Mouse (Mus musculus) layer of hippocampus, postnatal 36 days (tissue): ENCODE measurements around the gene Aff3. TPM values are rescaled to one million over a fixed set of nuclear protein-coding genes. Genes with fewer than 3 reads are reported as not detected.
A peak's percentile ranks its signal among the peaks of the same experiment; 100 is the strongest.

Experiments
- DNase-seq, 2 experiments: peaks; one replicate each; pipeline ENCODE4 v3.0.0; 2022
- total RNA-seq, 2 experiments: library from RNA; stranded (reverse); gene quantifications; 2 replicates each; pipeline ENCODE4 v1.2.3; 2021

The Aff3 gene
- total RNA-seq, 2 experiments from 2014 or later, result 99.4 to 119 TPM

GRCm38 (mm10) chr1:38654981-38655540 lies 9.7 kb downstream of the Aff3 start:
- DNase-seq, result no peak

- DNase-seq, result no peak
These were observed 14.7 kb downstream of the Aff3 start for GRCm38 (mm10) chr1:38650031-38650430.

- DNase-seq, result no peak
These were observed 15.6 kb downstream of the Aff3 start for GRCm38 (mm10) chr1:38649174-38649573.

DNA sequence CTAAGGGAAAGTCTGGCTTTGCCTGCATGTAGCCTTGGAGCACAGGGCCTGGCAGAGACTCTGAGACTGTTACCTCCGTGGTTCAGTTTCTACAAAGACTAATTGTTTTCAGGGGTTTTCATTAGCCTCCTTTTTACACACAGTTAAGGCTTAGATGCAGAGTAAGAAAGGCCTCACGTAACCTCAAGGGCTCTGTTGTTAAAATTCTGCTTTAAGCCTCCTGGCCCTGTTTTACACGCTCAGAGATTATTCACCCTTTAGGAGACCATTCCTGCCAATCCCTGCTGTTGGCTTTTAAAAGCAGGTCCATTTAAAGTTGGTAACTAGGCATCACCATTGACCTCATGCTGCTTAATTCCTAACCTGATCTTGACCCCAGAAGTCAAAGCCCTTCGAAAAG lies 22.5 kb downstream of the Aff3 start:
- no peak for DNase-seq

DNA sequence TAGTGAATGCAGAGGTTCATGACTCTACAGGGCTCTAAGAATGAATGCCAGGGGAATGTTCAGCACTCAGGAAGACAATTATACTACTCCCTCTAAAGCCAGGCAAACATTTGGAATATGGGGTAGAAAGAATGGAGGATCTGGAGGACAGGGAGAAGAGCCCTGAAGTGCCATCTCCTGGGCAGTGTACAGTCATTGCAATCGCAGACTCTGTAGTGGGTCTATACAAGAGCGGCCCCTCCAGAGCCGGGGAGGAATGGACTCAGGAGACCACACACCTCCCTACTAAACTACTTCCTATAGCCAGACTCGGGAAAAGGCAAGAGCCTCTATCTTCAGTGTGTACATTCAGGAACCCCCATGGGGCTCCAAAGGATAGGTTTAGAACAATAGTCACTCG lies 25.1 kb downstream of the Aff3 start:
- DNase-seq, result no peak

DNA sequence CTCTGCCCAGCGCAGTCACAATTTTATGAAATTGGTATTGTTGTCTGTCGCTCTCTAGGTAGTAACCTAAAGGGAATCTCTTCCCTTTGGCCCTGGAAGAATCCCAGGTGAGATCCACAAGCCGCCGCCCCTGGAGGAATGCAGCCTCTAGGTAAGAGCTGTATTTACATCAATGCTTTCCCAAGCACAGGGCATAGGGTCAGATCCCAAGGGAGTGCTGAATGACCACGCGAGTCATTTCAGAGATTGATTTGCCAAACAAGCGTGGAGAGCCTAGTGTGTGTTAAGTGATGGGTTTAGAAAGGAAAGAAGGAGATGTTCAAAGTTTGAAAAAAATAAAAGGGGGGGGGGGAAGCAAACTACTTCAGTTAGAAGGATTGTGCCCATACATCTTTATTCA lies 29.2 kb downstream of the Aff3 start:
- DNase-seq, result no peak

- DNase-seq, result no peak
These were observed 30.7 kb downstream of the Aff3 start for GRCm38 (mm10) chr1:38634081-38634480.

GRCm38 (mm10) chr1:38632461-38633180 lies 32.1 kb downstream of the Aff3 start:
- peak; percentile 15 to 16 for DNase-seq

DNA sequence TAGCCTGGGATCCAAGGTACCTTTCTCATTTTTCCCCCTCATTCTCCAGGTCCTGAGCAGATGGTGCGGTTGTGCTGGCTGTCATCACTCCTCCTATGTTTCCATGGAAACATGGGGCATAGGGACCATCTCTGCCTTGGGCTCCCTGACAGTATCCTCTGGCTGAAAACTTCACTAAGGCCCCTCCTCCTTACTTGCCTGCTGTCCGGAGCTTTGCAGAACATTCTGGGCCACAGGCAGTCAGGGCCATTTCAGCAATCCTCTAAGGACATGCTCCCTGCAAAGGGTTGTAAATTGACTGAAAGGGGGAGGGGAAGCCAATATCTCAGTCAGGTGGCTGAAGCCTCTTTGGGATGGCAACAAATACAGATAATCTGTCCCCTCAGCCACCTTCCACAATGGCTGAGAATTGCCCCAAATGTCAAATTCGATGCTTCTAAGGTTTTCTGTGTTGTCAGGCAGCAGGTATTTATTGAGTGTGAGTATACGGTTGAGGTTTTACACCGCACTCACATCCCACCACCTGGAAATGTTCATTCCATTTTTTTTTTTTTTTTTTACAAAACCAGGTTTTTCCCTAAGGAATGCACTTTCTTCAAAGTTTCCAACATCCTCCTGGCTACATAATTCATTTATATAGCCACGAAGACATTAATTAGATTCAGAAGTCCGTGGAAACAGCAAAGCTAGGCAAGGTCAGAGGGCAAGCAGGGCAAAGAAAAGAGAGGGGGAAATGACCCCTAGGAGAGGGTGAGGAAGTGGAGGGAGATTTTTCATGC lies 33.1 kb downstream of the Aff3 start:
- DNase-seq, result no peak

DNA sequence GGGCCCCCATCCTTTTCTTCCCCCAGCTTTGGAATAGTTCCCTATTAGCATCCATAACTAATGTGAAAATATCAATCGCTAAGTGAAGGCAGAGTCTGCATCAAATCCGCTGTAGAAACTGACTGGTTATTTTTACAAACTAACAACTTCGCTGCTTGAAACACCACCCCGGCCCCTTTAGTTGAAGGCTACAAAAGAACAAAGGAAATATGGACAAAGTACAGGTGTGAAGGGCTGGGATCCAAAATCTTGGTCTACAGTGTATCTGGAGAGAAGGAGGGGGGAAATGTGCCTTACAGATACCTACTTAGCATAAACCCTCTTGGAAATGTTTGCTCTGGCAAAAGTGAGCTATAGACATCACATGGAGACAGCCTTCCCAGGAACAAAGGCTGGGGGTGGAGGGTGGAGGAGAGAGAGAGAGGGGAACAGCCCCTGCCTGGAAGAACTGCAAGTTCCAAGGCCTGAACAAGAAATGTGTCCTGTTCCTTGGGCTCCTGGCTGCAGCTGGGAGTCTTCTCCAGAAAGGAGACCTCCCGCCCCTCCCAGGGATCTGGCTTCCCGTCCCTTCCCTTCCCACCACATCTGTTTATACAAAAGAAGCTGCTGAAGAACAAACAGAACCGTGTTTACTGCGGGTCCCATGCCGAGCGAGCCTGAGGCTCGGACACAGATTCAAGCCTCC lies 35.7 kb downstream of the Aff3 start:
- peak in 1 of 2 experiments; percentile 20 for DNase-seq

DNA sequence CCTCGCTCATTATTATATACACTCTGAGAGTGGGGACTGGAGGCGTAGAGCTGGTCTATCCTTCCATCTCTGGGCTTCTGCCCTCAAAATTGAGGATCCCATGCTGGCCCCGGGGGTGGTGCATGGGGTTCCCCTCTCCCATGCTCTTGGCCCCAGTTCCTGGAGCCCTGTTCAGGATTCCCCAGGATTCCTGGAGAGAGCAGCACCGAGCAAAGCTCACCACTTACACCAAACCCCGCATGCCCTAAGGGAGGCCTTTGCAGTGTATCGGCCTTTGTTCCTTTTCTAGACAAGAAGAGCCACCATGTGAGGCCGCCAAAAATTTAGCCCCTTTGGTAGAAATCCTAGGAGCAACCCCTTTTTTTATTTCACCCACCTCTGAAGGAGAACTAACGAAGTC lies 36.3 kb downstream of the Aff3 start:
- peak; percentile 35 to 41 for DNase-seq

DNA sequence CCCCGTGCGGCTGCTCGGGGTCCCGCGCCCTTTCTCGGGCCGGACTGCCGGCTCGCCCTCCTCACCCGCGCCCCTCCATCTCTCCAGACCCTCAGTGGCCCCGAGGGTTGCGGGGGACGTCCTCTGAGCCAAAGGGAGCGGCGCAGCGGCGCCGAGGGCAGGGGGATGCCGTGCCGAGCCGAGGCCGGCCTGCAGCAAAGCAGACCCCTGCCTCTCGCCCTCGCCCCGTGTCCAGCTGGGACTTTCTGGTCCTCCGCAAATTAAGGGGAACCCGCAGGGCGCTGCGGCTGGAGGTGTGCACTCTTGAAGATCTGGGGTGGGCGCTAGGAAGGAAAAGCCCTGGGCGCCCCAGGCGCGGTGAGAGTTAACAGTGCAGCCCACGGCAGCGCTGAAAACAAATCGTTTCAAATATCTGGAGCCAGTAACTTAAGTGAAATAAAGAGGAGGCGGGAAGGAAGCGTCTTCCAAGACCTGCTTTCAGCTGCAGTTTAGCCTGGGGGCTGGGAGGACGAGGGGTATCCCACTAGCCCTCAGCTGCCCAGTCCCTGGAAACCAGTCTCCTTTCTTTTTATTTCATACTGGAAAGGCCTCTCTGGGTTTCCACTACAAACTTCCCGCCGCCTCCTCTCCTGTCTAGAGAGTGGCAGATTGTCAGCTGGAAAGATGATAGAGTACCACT lies 36.9 kb downstream of the Aff3 start:
- DNase-seq, result peak; percentile 45

DNA sequence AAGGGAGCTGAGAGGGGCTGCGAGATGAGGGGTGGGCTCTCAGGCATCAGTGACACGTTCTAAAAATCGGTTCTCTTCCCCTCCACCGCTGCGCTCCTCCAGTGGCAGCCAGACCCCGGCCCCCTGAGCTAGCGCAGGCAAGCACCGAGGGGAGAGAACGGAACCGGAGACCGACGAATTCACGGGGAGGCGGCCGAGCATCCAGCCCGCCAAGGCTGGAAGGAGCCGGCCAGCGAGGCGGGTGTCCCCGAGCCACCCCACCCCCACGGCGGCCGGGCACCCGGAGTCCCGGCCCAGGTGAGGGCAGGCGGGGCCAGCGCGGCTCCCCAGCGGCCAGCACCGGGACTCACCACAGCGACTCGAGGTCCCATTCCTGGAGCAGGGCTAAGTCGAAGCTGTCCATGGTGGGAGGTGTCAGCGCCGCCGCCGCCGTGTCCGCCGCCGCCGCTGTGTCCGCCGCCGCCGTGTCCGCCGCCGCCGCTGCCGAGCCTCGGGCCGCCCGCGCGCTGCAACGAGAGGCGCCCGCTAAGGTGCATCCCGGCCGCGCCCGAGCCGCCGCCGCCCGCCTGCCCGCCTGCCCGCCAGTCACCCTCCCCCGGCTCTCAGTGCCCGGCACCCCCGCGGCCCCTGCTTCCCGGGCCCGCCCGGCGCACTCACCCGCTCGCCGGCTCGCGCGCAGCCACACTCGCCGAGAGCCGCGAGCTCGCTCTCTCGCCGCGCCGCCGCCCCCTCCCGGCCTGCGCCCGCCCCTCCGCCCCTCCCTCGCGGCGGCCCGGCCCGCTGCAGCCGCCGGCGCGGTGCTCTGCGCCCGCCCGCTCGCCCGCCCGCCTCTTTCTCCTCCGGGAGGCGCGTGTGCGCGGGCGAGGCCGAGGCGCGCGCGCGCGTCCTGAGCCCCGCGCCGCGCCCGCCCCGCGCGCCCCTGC lies 37.8 kb downstream of the Aff3 start:
- DNase-seq, result peak; percentile 47 to 53

DNA sequence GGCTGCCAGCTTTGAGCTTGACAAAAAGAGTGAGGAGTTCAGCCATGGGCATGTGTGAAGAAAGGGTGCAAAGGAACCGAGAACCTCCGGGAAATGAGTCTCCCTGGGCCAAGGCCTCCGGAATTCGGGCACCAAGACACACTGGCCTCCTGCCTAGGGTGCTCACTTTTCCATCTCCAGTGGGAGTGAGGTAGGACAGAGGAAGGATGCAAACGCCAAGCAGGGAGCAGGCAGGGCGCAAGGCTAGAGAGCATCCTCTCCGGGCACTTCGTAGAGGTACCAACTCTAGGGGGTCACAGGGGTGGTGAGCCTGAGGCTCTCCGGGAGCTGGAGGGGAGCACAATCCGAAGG lies 38.4 kb downstream of the Aff3 start:
- peak in 1 of 2 experiments; percentile 21 for DNase-seq

DNA sequence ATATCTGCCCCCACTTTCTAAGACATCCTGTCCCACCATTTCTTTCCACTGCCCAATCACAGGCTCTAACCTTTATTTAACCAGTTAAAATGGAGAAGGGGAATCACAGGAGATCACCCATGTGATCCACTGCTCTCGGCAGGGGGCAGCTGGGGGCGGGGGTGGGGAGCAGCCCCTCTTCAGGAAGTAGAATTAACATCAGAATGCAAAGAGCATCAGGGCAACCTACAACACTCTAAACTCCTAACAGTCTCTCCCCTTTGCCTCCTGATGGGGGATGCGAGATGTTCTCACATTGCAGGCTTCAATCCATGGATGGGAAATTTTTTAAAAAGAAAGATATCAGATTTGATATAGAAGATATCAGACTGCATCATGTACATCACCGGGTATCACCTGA lies 42.9 kb downstream of the Aff3 start:
- DNase-seq, result no peak

DNA sequence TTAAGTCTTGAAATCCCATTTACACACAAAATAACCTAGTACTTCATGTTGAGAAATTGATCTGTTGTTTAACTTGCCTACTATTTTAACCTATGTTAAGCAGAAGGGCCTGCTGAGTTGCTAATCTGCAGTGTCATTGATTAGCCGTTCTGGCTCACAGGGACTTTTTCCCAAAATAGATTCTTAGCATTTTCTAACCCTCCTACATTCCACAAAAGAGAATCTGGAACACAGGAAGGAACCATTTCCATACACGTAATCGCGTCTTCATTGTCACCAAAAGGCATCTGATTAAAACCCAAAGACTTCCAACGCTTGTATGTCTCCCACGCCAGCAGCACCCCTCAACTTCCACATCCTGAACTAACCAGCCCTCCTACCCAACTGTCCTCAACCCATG lies 44.4 kb downstream of the Aff3 start:
- no peak for DNase-seq

DNA sequence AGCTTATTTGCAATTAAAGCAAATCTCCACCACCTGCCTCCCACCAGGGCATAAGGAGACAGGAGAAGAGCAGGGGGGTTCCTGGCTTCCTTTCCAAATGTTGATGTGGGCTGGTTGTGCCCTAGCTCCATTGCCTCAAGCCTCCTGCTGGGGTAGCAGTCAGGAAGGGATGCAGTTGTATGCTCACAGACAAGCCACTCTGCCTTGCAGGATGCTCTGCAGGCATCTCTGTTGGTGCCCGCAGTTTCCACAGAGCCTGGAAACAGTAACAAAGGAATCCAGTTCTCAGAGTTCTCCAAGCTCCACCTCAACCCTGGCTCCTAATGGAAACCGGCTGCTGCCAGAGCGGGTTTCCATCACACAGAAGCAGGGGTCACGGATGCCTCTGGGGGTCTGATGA lies 58.0 kb downstream of the Aff3 start:
- DNase-seq, result no peak

DNA sequence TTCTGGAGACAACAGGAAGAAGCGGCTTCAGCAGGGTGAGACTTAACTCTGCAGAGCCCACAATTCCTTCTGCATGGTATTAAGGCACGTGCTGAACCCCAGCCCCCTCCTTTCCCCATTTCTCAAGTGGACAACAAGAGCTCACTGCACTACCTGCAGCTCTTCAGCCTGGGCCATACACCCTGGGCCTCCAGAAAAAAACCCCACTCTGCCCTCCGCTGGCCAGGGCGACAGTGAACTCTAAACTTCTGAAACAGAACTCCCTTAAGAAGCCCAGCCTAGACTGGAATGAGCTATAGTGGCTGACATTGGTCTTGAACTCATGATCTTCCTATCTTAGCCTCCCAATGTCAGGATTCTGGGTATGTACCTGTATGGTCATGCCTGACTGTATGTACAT lies 59.3 kb downstream of the Aff3 start:
- no peak for DNase-seq

- no peak for DNase-seq
These were observed 60.1 kb downstream of the Aff3 start for GRCm38 (mm10) chr1:38604611-38605010.

GRCm38 (mm10) chr1:38601802-38602508 lies 62.8 kb downstream of the Aff3 start:
- no peak for DNase-seq

- DNase-seq, result no peak
These were observed 69.4 kb downstream of the Aff3 start for GRCm38 (mm10) chr1:38595311-38595710.
